ENCODE assay signal across 8 mouse cellular contexts in genomic region chr1:118388757-118389453, GRCm38 (mm10). TPM values are rescaled to one million over a fixed set of nuclear protein-coding genes. Genes with fewer than 3 reads are reported as not detected.
DNase-seq lines count a peak whose midpoint lies in the region; ATAC-seq lines count a peak whose summit lies in the region.

Gene Clasp1, plus strand, starts transcription at chr1:118389058.

- ATAC-seq in heart, embryonic 13.5 days (ENCODE audit: extremely low read depth, insufficient number of reproducible peaks, low FRiP score, low TSS enrichment) = peak; percentile 91
- ATAC-seq in liver, embryonic 12.5 days = peak; percentile 97
- ATAC-seq in stomach, embryonic 15.5 days (ENCODE audit: insufficient read depth, low FRiP score, low read depth) = peak; percentile 98

- peak within 1 kb of the TSS; percentile 94 for H3K27ac ChIP-seq in brown adipose tissue, adult 24 weeks (replicated peaks; ENCODE audit: low read depth, low read length)
- H3K27ac ChIP-seq in heart, embryonic 13.5 days (replicated peaks) = peak within 1 kb of the TSS; percentile 93
- peak within 1 kb of the TSS; percentile 91 for H3K27ac ChIP-seq in liver, embryonic 12.5 days
- peak within 1 kb of the TSS; percentile 95 for H3K27ac ChIP-seq in stomach, embryonic 15.5 days

- no peaks in the 10 kb centered on the region for H3K9me3 ChIP-seq in heart, embryonic 13.5 days
- H3K9me3 ChIP-seq in liver, embryonic 12.5 days (replicated peaks) = no peaks in the 10 kb centered on the region
- no peaks in the 10 kb centered on the region for H3K9me3 ChIP-seq in stomach, embryonic 15.5 days

- no peaks in the 10 kb centered on the region for H3K27me3 ChIP-seq in heart, embryonic 13.5 days (replicated peaks)
- no peaks in the 10 kb centered on the region for H3K27me3 ChIP-seq in liver, embryonic 12.5 days (replicated peaks)
- H3K27me3 ChIP-seq in stomach, embryonic 15.5 days (replicated peaks) = no peaks in the 10 kb centered on the region

- under 1% methylated on average over 44 of the region's 44 CpGs for WGBS in heart, embryonic 13.5 days
- under 1% methylated on average over 44 of the region's 44 CpGs for WGBS in liver, embryonic 12.5 days (ENCODE audit: insufficient replicate concordance)
- 0% methylated on average over 44 of the region's 44 CpGs for WGBS in stomach, embryonic 15.5 days

- DNase-seq in CD4-positive, CD25-positive, alpha-beta regulatory T cell, adult 2 months (ENCODE audit: low read depth, low spot score) = peak; percentile 97
- peak; percentile 85 for DNase-seq in fat pad, adult 2 months (ENCODE audit: extremely low read depth, low read depth, low spot score)
- DNase-seq in kidney, postnatal 10 days = peak; percentile 97
- peak; percentile 94 to 96 for DNase-seq in natural killer cell, adult 2 months (ENCODE audit: low spot score in 2 of 2)

- H3K4me3 ChIP-seq in brown adipose tissue, adult 24 weeks (ENCODE audit: insufficient read depth, low read depth, low read length) = peak within 1 kb of the TSS; percentile 89
- peak within 1 kb of the TSS; percentile 80 for H3K4me3 ChIP-seq in heart, embryonic 13.5 days
- peak within 1 kb of the TSS; percentile 97 for H3K4me3 ChIP-seq in liver, embryonic 12.5 days
- peak within 1 kb of the TSS; percentile 94 for H3K4me3 ChIP-seq in stomach, embryonic 15.5 days (replicated peaks)

- peak within 1 kb of the TSS; percentile 95 for H3K9ac ChIP-seq in heart, embryonic 13.5 days
- peak within 1 kb of the TSS; percentile 95 for H3K9ac ChIP-seq in liver, embryonic 12.5 days
- H3K9ac ChIP-seq in stomach, embryonic 15.5 days = peak within 1 kb of the TSS; percentile 86

- peaks cover 9% of the 10 kb centered on the region for H3K4me1 ChIP-seq in brown adipose tissue, adult 24 weeks (ENCODE audit: control insufficient read depth, insufficient read depth, insufficient read length, low read length)
- peaks cover 25% of the 10 kb centered on the region for H3K4me1 ChIP-seq in heart, embryonic 13.5 days
- H3K4me1 ChIP-seq in liver, embryonic 12.5 days = peaks cover 35% of the 10 kb centered on the region
- peaks cover 4% of the 10 kb centered on the region for H3K4me1 ChIP-seq in stomach, embryonic 15.5 days

- H3K4me2 ChIP-seq in heart, embryonic 13.5 days = peak within 1 kb of the TSS; percentile 76
- H3K4me2 ChIP-seq in liver, embryonic 12.5 days = peak within 1 kb of the TSS; percentile 85
- H3K4me2 ChIP-seq in stomach, embryonic 15.5 days = peak within 1 kb of the TSS; percentile 71

- peaks cover 10% of the 10 kb centered on the region for H3K36me3 ChIP-seq in heart, embryonic 13.5 days
- peaks cover 8% of the 10 kb centered on the region for H3K36me3 ChIP-seq in liver, embryonic 12.5 days
- H3K36me3 ChIP-seq in stomach, embryonic 15.5 days = no peaks in the 10 kb centered on the region

RNA-seq across cellular contexts. Expression of gene Clasp1, which starts in this region (rescaled TPM):
- 11.5 and 15.4 TPM in 2 replicates for polyA plus RNA-seq in brown adipose tissue, adult 24 weeks (2012; ENCODE audit: insufficient read depth, insufficient read length, missing spikeins)
- polyA plus RNA-seq in heart, embryonic 13.5 days (2015; fragmentation: Nextera tagmentation; extraction: Ambion mirVana) = 73.2 and 78.7 TPM in 2 replicates
- polyA plus RNA-seq in liver, embryonic 12.5 days (2016; fragmentation: Nextera tagmentation; extraction: Ambion mirVana) = 21.6 and 22.3 TPM in 2 replicates
- 38.7 and 42.1 TPM in 2 replicates for polyA plus RNA-seq in stomach, embryonic 15.5 days (2015; fragmentation: Nextera tagmentation; extraction: Ambion mirVana)

Comparison
In these comparisons a context has a peak if more than half of its experiments do, and no peak if none do; other contexts are left out.
1. Peak in every context shown above with its lines: DNase-seq, ATAC-seq, H3K4me3 ChIP-seq and H3K27ac ChIP-seq.